Mouse (Mus musculus) hindbrain, embryonic 16.5 days (tissue): ENCODE measurements at regions not wholly inside any gene's neighbourhood (a gene's known extent, or its start where the extent isn't known, plus 50 kb on each side); places are given as distances from the start of the nearest gene placed in this dataset.

Experiments
- ATAC-seq: fragments of 200-750 bp; cut with Nextera tagmentation; 2 replicates; pipeline ENCODE4 v1.8.0; 2017; ENCODE audit warnings: moderate TSS enrichment, moderate library complexity
- H3K27ac ChIP-seq: fragments of 300-500 bp; sonication (generic); 2 replicates; pipeline ENCODE4 v1.5.1; 2014; ENCODE audit warnings: low read depth, mild to moderate bottlenecking, control low read depth, low read length, moderate library complexity
- H3K27me3 ChIP-seq: fragments of 300-500 bp; sonication (generic); replicated peaks from 2 replicates; pipeline ENCODE4 v1.6.1; 2014; ENCODE audit warnings: low read length; ENCODE audit not compliant: control insufficient read depth, insufficient read depth
- H3K36me3 ChIP-seq: fragments of 300-500 bp; sonication (generic); 2 replicates; pipeline ENCODE4 v1.6.1; 2014; ENCODE audit warnings: mild to moderate bottlenecking, low read length, moderate library complexity, mixed read lengths; ENCODE audit not compliant: control insufficient read depth, insufficient read depth
- H3K4me1 ChIP-seq: fragments of 300-500 bp; sonication (generic); 2 replicates; pipeline ENCODE4 v1.6.1; 2014; ENCODE audit warnings: low read depth, low read length; ENCODE audit not compliant: control insufficient read depth, insufficient read depth
- H3K4me2 ChIP-seq: fragments of 300-500 bp; sonication (generic); 2 replicates; pipeline ENCODE4 v1.6.1; 2014; ENCODE audit warnings: mild to moderate bottlenecking, low read length, control low read depth, moderate library complexity
- H3K4me3 ChIP-seq: fragments of 300-500 bp; sonication (generic); 2 replicates; pipeline ENCODE4 v1.5.1; 2014; ENCODE audit warnings: mild to moderate bottlenecking, low read length, control low read depth, moderate library complexity
- H3K9ac ChIP-seq: fragments of 300-500 bp; sonication (generic); 2 replicates; pipeline ENCODE4 v1.6.1; 2014; ENCODE audit warnings: low read depth, mild to moderate bottlenecking, control low read depth, low read length, moderate library complexity
- H3K9me3 ChIP-seq: fragments of 300-500 bp; sonication (generic); 2 replicates; pipeline ENCODE4 v1.6.1; 2014; ENCODE audit warnings: mild to moderate bottlenecking, low read length, moderate library complexity; ENCODE audit not compliant: control insufficient read depth
- WGBS: fragments of 180-500 bp; shearing (Covaris S2); extraction: QIAGEN DNeasy Blood & Tissue Kit; methylation state at CpG from one replicate; pipeline ENCODE4 v1.1.7; 2014; 5-methylcytosine and 5-hydroxymethylcytosine counted together

GRCm38 (mm10) chr4:95358674-95359073, 198.6 kb upstream of the Fggy start:
- no peak for ATAC-seq
- no peak overlapping the region for H3K4me2 ChIP-seq
- H3K4me3 ChIP-seq, result no peak overlapping the region
- H3K27me3 ChIP-seq, result no peaks in the 10 kb centered on the region
- WGBS, result 70% methylated on average over 2 of the region's 2 CpGs
- H3K4me1 ChIP-seq, result no peaks in the 10 kb centered on the region; the same call in 1 of the 2 replicates
- no peaks in the 10 kb centered on the region for H3K9me3 ChIP-seq
- H3K27ac ChIP-seq, result no peak overlapping the region
- H3K9ac ChIP-seq, result no peak overlapping the region
- no peaks in the 10 kb centered on the region for H3K36me3 ChIP-seq

- 39% methylated on average over 3 of the region's 3 CpGs for WGBS
Observed at GRCm38 (mm10) chr4:95360336-95360967, 196.9 kb upstream of the Fggy start.

GRCm38 (mm10) chr4:95364376-95365082, 192.8 kb upstream of the Fggy start:
- Histone ChIP-seq H3K36me3 (no peaks in the 10 kb centered on the region), H3K9me3 (no peaks in the 10 kb centered on the region), H3K27me3 (no peaks in the 10 kb centered on the region), H3K4me1 (no peaks in the 10 kb centered on the region), H3K4me3 (no peak overlapping the region), H3K27ac (no peak overlapping the region), H3K9ac (no peak overlapping the region), H3K4me2 (no peak overlapping the region)
- 97% methylated on average over 4 of the region's 4 CpGs for WGBS
- no peak for ATAC-seq

More at GRCm38 (mm10) chr4:95360336-95360967, 196.9 kb upstream of the Fggy start:
- ATAC-seq, result no peak
- Histone ChIP-seq H3K4me2 (no peak overlapping the region), H3K4me3 (no peak overlapping the region), H3K9ac (no peak overlapping the region), H3K9me3 (no peaks in the 10 kb centered on the region), H3K27me3 (no peaks in the 10 kb centered on the region), H3K4me1 (no peaks in the 10 kb centered on the region), H3K27ac (no peak overlapping the region), H3K36me3 (no peaks in the 10 kb centered on the region)

GRCm38 (mm10) chr4:95376386-95376785, 180.9 kb upstream of the Fggy start:
- Histone ChIP-seq H3K4me1 (no peaks in the 10 kb centered on the region), H3K27ac (no peak overlapping the region), H3K4me3 (no peak overlapping the region), H3K36me3 (no peaks in the 10 kb centered on the region), H3K27me3 (no peaks in the 10 kb centered on the region), H3K4me2 (no peak overlapping the region), H3K9me3 (no peaks in the 10 kb centered on the region), H3K9ac (no peak overlapping the region)
- ATAC-seq, result no peak
- 69% methylated on average over 5 of the region's 5 CpGs for WGBS

GRCm38 (mm10) chr4:95377222-95378134, 179.8 kb upstream of the Fggy start:
- ATAC-seq, result no peak
- 58% methylated on average over 9 of the region's 9 CpGs for WGBS

GRCm38 (mm10) chr4:95378645-95379044, 178.7 kb upstream of the Fggy start:
- no peak overlapping the region for H3K4me3 ChIP-seq
- H3K27me3 ChIP-seq, result 0 out of 2 replicates have a peak, but pooled peaks cover 1% of the 10 kb centered on the region
- WGBS, result 88% methylated on average over 3 of the region's 3 CpGs
- H3K27ac ChIP-seq, result no peak overlapping the region
- no peaks in the 10 kb centered on the region for H3K36me3 ChIP-seq
- H3K4me1 ChIP-seq, result no peaks in the 10 kb centered on the region
- no peaks in the 10 kb centered on the region for H3K9me3 ChIP-seq
- no peak overlapping the region for H3K4me2 ChIP-seq
- H3K9ac ChIP-seq, result no peak overlapping the region
- ATAC-seq, result no peak

More at GRCm38 (mm10) chr4:95377222-95378134, 179.8 kb upstream of the Fggy start:
- no peak overlapping the region for H3K4me2 ChIP-seq
- no peak overlapping the region for H3K9ac ChIP-seq
- no peaks in the 10 kb centered on the region for H3K36me3 ChIP-seq
- H3K4me3 ChIP-seq, result no peak overlapping the region
- H3K4me1 ChIP-seq, result no peaks in the 10 kb centered on the region
- no peak overlapping the region for H3K27ac ChIP-seq
- H3K27me3 ChIP-seq, result no peaks in the 10 kb centered on the region
- no peaks in the 10 kb centered on the region for H3K9me3 ChIP-seq

GRCm38 (mm10) chr4:95383216-95383892, 174.0 kb upstream of the Fggy start:
- no peak overlapping the region for H3K27ac ChIP-seq
- 0 out of 2 replicates have a peak, but pooled peaks cover 2% of the 10 kb centered on the region for H3K27me3 ChIP-seq
- H3K4me2 ChIP-seq, result no peak overlapping the region
- no peak for ATAC-seq
- WGBS, result 91% methylated on average over 8 of the region's 8 CpGs
- H3K4me3 ChIP-seq, result no peak overlapping the region
- no peaks in the 10 kb centered on the region for H3K36me3 ChIP-seq
- H3K9me3 ChIP-seq, result no peaks in the 10 kb centered on the region
- no peaks in the 10 kb centered on the region for H3K4me1 ChIP-seq
- H3K9ac ChIP-seq, result no peak overlapping the region

GRCm38 (mm10) chr4:95385552-95385951, 171.8 kb upstream of the Fggy start:
- no peak overlapping the region for H3K9ac ChIP-seq
- 0 out of 2 replicates have a peak, but pooled peaks cover 2% of the 10 kb centered on the region for H3K27me3 ChIP-seq
- no peaks in the 10 kb centered on the region for H3K9me3 ChIP-seq
- H3K4me2 ChIP-seq, result no peak overlapping the region
- H3K27ac ChIP-seq, result no peak overlapping the region
- ATAC-seq, result no peak
- 68% methylated on average over 7 of the region's 7 CpGs for WGBS
- no peaks in the 10 kb centered on the region for H3K36me3 ChIP-seq
- no peaks in the 10 kb centered on the region for H3K4me1 ChIP-seq
- no peak overlapping the region for H3K4me3 ChIP-seq
